Mouse (Mus musculus) embryonic facial prominence, embryonic 11.5 days (tissue): ENCODE data around the gene Ecsit. TPM values are rescaled to one million over a fixed set of nuclear protein-coding genes. Genes with fewer than 3 reads are reported as not detected.
A peak's percentile ranks its signal among the peaks of the same experiment; 100 is the strongest.

ENCODE experiments used
- ATAC-seq: fragments of 200-750 bp; cut with Nextera tagmentation; replicated peaks from 2 replicates; pipeline ENCODE4 v1.8.0; 2017; ENCODE audit warnings: low read depth; ENCODE audit not compliant: insufficient number of reproducible peaks, low FRiP score, low TSS enrichment
- DNase-seq: peaks from one replicate; pipeline ENCODE4 v3.0.0-alpha.2; 2015; ENCODE audit warnings: low spot score
- H3K27ac ChIP-seq: fragments of 300-500 bp; sonication (generic); replicated peaks from 2 replicates; pipeline ENCODE4 v1.5.1; 2014; ENCODE audit warnings: mild to moderate bottlenecking, low read depth, low read length, control low read depth
- H3K27me3 ChIP-seq: fragments of 300-500 bp; sonication (generic); 2 replicates; pipeline ENCODE4 v1.6.1; 2014; ENCODE audit warnings: mild to moderate bottlenecking, low read length, moderate library complexity, mixed read lengths; ENCODE audit not compliant: control insufficient read depth, insufficient read depth
- H3K36me3 ChIP-seq: fragments of 300-500 bp; sonication (generic); replicated peaks from 2 replicates; pipeline ENCODE4 v1.6.1; 2014; ENCODE audit warnings: low read depth, mild to moderate bottlenecking, low read length, moderate library complexity, mixed read lengths; ENCODE audit not compliant: control insufficient read depth, insufficient read depth
- H3K4me1 ChIP-seq: fragments of 300-500 bp; sonication (generic); 2 replicates; pipeline ENCODE4 v1.6.1; 2014; ENCODE audit warnings: low read length, mixed read lengths; ENCODE audit not compliant: control insufficient read depth, insufficient read depth
- H3K4me2 ChIP-seq: fragments of 300-500 bp; sonication (generic); 2 replicates; pipeline ENCODE4 v1.6.1; 2014; ENCODE audit warnings: low read depth, mild to moderate bottlenecking, control low read depth, low read length, moderate library complexity
- H3K4me3 ChIP-seq: fragments of 300-500 bp; sonication (generic); 2 replicates; pipeline ENCODE4 v1.5.1; 2014; ENCODE audit warnings: low read depth, low read length, control low read depth
- H3K9ac ChIP-seq: fragments of 300-500 bp; sonication (generic); replicated peaks from 2 replicates; pipeline ENCODE4 v1.6.1; 2014; ENCODE audit warnings: mild to moderate bottlenecking, control low read depth, low read length
- H3K9me3 ChIP-seq: fragments of 300-500 bp; sonication (generic); replicated peaks from 2 replicates; pipeline ENCODE4 v1.6.1; 2016; ENCODE audit warnings: mild to moderate bottlenecking, low read length, inconsistent platforms, mixed read lengths; ENCODE audit not compliant: control insufficient read depth
- WGBS: fragments of 180-500 bp; shearing (Covaris S2); extraction: QIAGEN DNeasy Blood & Tissue Kit; methylation state at CpG from one replicate; pipeline ENCODE4 v1.1.7; 2014; 5-methylcytosine and 5-hydroxymethylcytosine counted together
- microRNA-seq: library from miRNA; unstranded; fragments of <30 nt; microRNA quantifications from one replicate; pipeline ENCODE4, GENCODE M21; 2016; ENCODE audit warnings: borderline number of aligned reads
- polyA plus RNA-seq: library from polyadenylated mRNA; unstranded; fragments of >200 nt; fragmentation: Nextera tagmentation; extraction: Ambion mirVana; gene quantifications from 2 replicates; pipeline ENCODE4 v1.2.1, GENCODE M21; 2014

Ecsit gene
- polyA plus RNA-seq, 1 experiment from 2014 or later, result 26.6 TPM

DNA sequence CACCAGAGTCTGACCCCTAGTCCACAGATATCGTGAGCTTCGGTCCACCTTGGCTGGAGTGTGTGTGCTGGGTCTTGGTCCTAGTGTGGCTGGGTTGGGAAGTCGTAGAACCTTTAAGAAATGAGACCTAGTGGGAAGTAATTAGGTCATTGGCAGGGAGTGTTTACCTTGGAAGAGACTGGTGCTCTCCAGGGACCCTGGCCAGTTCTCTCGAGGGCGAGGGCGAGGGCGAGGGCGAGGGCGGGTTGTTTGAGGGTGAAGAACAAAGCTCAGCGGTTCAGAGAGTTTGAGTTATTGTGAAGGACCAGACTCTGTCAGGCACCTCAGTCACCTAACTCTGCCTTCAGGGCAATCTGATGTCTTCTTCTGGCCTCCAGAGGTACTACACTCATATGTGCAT, 47.4 kb downstream of the Ecsit start:
- Histone ChIP-seq H3K9me3 (no peaks in the 10 kb centered on the region; the same call in 1 of the 2 replicates), H3K36me3 (no peaks in the 10 kb centered on the region), H3K27me3 (no peaks in the 10 kb centered on the region), H3K4me3 (no peak overlapping the region), H3K27ac (no peak overlapping the region), H3K4me1 (no peaks in the 10 kb centered on the region; the same call in 1 of the 2 replicates), H3K4me2 (no peak overlapping the region), H3K9ac (no peak overlapping the region)
- no peak for DNase-seq
- ATAC-seq, result no peak
- 76% methylated on average over 10 of the region's 10 CpGs for WGBS

DNA sequence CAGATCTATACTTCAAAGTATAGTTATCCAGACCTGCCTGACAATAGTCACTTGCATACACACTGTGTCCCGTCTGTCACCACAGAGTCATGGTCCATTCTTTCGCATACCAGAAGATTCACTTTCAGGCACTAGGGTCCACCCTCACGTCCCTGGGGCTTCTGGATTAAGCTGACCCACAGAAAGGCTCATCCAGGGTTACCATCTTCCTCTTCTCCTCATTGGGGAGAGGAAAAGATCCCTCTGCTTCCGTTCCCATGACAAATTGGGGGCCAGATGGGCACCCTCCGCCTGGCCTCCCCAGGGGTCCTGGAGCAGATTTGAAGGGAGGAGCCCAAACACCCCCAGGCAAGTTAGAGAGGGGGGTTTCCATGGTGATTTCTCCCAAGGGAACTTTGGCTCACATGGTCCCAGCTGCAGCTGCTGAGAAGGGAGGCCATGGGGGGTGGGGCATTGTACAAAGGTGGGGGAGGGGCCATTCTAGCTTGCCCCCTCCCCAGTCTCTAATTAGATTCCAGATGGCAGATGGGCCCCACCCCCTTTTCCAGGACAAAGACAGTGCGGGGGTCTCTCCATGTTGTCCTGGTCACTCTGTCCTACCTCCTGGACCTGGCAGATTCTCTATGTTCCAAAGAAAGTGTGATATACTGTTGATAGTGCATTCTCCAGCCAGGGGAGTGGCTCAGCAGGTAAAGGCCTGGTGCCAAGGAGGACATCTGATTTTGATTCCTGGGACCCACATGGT, 49.8 kb downstream of the Ecsit start:
- Histone ChIP-seq H3K9me3 (no peaks in the 10 kb centered on the region; the same call in 1 of the 2 replicates), H3K4me1 (no peaks in the 10 kb centered on the region; the same call in 1 of the 2 replicates), H3K36me3 (no peaks in the 10 kb centered on the region), H3K4me3 (no peak overlapping the region), H3K27me3 (no peaks in the 10 kb centered on the region), H3K9ac (no peak overlapping the region), H3K27ac (no peak overlapping the region), H3K4me2 (no peak overlapping the region)
- DNase-seq, result peak; percentile 32
- 51% methylated on average over 6 of the region's 6 CpGs for WGBS
- ATAC-seq, result peak; percentile 67; the same call in 1 of the 2 replicates

DNA sequence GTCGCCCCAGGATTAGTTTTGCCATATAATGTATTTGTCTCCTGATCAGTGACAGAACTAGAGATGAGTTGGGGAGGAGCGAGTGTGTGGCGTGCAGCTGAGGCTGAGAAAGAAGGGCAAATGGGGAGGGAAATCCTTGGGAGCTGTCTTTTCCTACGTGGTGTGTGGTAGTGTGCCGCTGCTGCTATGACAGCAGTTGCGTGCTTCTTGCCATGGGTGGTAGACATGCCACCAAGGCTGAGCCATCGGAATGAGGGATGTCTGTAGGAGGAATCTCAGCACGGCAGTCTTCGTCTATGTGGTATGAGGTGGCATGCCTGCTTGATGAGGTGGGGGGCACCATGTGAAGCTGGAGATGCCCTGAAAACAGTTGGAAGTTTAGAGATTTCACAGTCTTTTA, 54.9 kb downstream of the Ecsit start:
- no peaks in the 10 kb centered on the region; the same call in 1 of the 2 replicates for H3K9me3 ChIP-seq
- H3K27ac ChIP-seq, result no peak overlapping the region
- WGBS, result 90% methylated on average over 9 of the region's 9 CpGs
- H3K9ac ChIP-seq, result no peak overlapping the region
- H3K4me1 ChIP-seq, result no peaks in the 10 kb centered on the region
- H3K4me2 ChIP-seq, result no peak overlapping the region
- no peaks in the 10 kb centered on the region for H3K27me3 ChIP-seq
- DNase-seq (no peak), ATAC-seq (no peak)
- H3K36me3 ChIP-seq, result no peaks in the 10 kb centered on the region
- no peak overlapping the region for H3K4me3 ChIP-seq

DNA sequence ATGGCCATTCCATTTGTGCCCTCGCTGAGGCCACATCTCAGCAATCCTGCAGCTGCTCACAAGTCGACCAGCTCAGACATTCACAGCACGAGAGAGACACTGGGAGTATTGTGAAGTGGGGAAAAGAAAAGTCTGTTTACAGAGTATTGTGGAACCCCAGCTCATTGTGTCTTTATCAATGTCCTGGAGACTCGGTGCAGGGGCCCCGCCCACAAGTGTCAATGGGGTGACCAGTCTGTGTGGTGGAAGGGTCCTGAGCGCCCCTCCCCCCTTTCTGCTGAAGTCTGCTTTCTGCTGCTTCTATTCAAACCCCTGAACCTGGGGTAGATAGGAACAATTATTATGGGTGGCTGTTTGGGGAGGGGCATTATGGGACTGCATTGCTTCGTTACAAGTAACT, 56.8 kb downstream of the Ecsit start:
- H3K9me3 ChIP-seq, result no peaks in the 10 kb centered on the region
- H3K4me2 ChIP-seq, result no peak overlapping the region
- no peaks in the 10 kb centered on the region for H3K27me3 ChIP-seq
- H3K9ac ChIP-seq, result no peak overlapping the region
- no peaks in the 10 kb centered on the region for H3K4me1 ChIP-seq
- no peak overlapping the region for H3K4me3 ChIP-seq
- DNase-seq (no peak), ATAC-seq (peak; percentile 48)
- 41% methylated on average over 7 of the region's 7 CpGs for WGBS
- H3K27ac ChIP-seq, result no peak overlapping the region
- no peaks in the 10 kb centered on the region for H3K36me3 ChIP-seq

DNA sequence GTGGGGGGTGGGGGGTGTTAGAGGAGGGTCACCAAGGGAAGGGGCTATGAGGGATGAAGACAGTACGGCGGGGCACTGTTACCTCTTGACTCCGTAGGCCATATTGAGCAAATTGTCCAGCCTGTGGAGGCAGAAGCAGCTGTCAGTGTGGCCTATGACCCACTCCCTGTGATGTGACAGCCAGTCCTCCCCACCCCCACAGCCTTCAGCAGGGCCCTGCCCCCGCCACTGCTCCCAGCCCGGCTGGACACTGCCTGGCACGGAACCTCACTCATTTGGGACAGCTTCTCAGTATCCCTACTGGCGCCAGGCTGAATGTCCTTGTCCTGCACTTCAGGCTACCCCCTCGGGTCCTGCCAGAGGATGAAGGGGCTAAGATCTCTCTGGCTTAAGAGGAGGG, 60.6 kb downstream of the Ecsit start:
- WGBS, result 44% methylated on average over 8 of the region's 8 CpGs
- no peaks in the 10 kb centered on the region for H3K27me3 ChIP-seq
- H3K4me1 ChIP-seq, result no peaks in the 10 kb centered on the region
- no peaks in the 10 kb centered on the region for H3K9me3 ChIP-seq
- no peak overlapping the region for H3K27ac ChIP-seq
- H3K36me3 ChIP-seq, result no peaks in the 10 kb centered on the region
- ATAC-seq, result no peak
- H3K9ac ChIP-seq, result no peak overlapping the region
- H3K4me2 ChIP-seq, result no peak overlapping the region
- no peak for DNase-seq
- H3K4me3 ChIP-seq, result no peak overlapping the region

Small RNA genes within 50 kb of the gene (microRNA-seq; reads per million reads assigned to microRNA genes)
- gene Mir7084, result not detected

Other genes starting within 250 kb of the Ecsit start
- 0.25 TPM in 1 of 2 replicates, not detected in the other for gene Angptl8, start 249.9 kb downstream of the Ecsit start, polyA plus RNA-seq
- gene Dock6, start 232.8 kb downstream of the Ecsit start, polyA plus RNA-seq, result 15.6 and 17.8 TPM in 2 replicates
- 4.8 and 6.1 TPM in 2 replicates for gene Rab3d, start 167.2 kb downstream of the Ecsit start, polyA plus RNA-seq
- gene Ccdc159, start 158.0 kb downstream of the Ecsit start, polyA plus RNA-seq, result 2.5 and 3.1 TPM in 2 replicates
- gene Tmem205, start 157.9 kb downstream of the Ecsit start, polyA plus RNA-seq, result 28.5 and 33.8 TPM in 2 replicates
- gene Plppr2, start 148.4 kb downstream of the Ecsit start, polyA plus RNA-seq, result 6.9 and 9.5 TPM in 2 replicates
- 17.2 and 17.4 TPM in 2 replicates for gene Swsap1, start 129.7 kb downstream of the Ecsit start, polyA plus RNA-seq
- 3.8 and 6.4 TPM in 2 replicates for gene Epor, start 121.9 kb downstream of the Ecsit start, polyA plus RNA-seq
- gene Rgl3, start 96.0 kb downstream of the Ecsit start, polyA plus RNA-seq, result 1.0 and 1.3 TPM in 2 replicates
- gene Ccdc151, start 82.8 kb downstream of the Ecsit start, polyA plus RNA-seq, result 2.6 and 2.9 TPM in 2 replicates
- 79.9 and 88.1 TPM in 2 replicates for gene Prkcsh, start 82.6 kb downstream of the Ecsit start, polyA plus RNA-seq
- gene Elavl3, start 33.4 kb downstream of the Ecsit start, polyA plus RNA-seq, result 11.2 and 13.7 TPM in 2 replicates
- not detected in 2 replicates for gene Gm49318, start 14.2 kb downstream of the Ecsit start, polyA plus RNA-seq
- gene Zfp653, start 14.1 kb downstream of the Ecsit start, polyA plus RNA-seq, result 5.5 and 7.1 TPM in 2 replicates
- gene Cnn1, start 13.8 kb upstream of the Ecsit start, polyA plus RNA-seq, result 1.4 and 4.0 TPM in 2 replicates
- gene Elof1, start 31.7 kb upstream of the Ecsit start, polyA plus RNA-seq, result 210 and 215 TPM in 2 replicates
- 14.3 and 15.7 TPM in 2 replicates for gene Acp5, start 50.3 kb upstream of the Ecsit start, polyA plus RNA-seq
- 52.7 and 58.2 TPM in 2 replicates for gene Pigyl, start 71.4 kb upstream of the Ecsit start, polyA plus RNA-seq
- gene Zfp872, start 102.7 kb upstream of the Ecsit start, polyA plus RNA-seq, result 0.10 and 0.11 TPM in 2 replicates
- gene Zfp809, start 140.3 kb upstream of the Ecsit start, polyA plus RNA-seq, result 9.6 and 11.4 TPM in 2 replicates
- gene Zfp599, start 174.5 kb upstream of the Ecsit start, polyA plus RNA-seq, result 8.6 and 9.6 TPM in 2 replicates
- gene Zfp810, start 222.2 kb upstream of the Ecsit start, polyA plus RNA-seq, result 30.7 and 31.1 TPM in 2 replicates